Mouse (Mus musculus) liver, adult 2 months (tissue): Measurements from ENCODE around the gene Fam221b. TPM values are rescaled to one million over a fixed set of nuclear protein-coding genes. Genes with fewer than 3 reads are reported as not detected.

Source experiments
- DNase-seq: peaks from one replicate; pipeline ENCODE4 v3.0.0-alpha.2; 2011; ENCODE audit warnings: low read depth, low spot score; ENCODE audit errors: extremely low read depth
- H3K27ac ChIP-seq: fragments of 200-500 bp; replicated peaks from 2 replicates; pipeline ENCODE4 v1.5.1; 2012; ENCODE audit warnings: low read depth, mild to moderate bottlenecking, control low read depth, inconsistent platforms, low read length; ENCODE audit not compliant: insufficient read depth
- H3K27me3 ChIP-seq: fragments of 200-500 bp; 2 replicates; pipeline ENCODE4 v1.6.1; 2012; ENCODE audit warnings: mild to moderate bottlenecking, moderate library complexity, low read length, inconsistent platforms; ENCODE audit not compliant: control insufficient read depth, insufficient read depth
- H3K36me3 ChIP-seq: fragments of 200-500 bp; 2 replicates; pipeline ENCODE4 v1.6.1; 2012; ENCODE audit warnings: low read length, inconsistent platforms; ENCODE audit not compliant: control insufficient read depth, insufficient read depth
- H3K4me1 ChIP-seq: fragments of 200-500 bp; 2 replicates; pipeline ENCODE4 v1.6.1; 2011; ENCODE audit warnings: low read length; ENCODE audit not compliant: control insufficient read depth, insufficient read depth
- H3K4me3 ChIP-seq: fragments of 200-500 bp; 2 replicates; pipeline ENCODE4 v1.5.1; 2011; ENCODE audit warnings: low read depth, mild to moderate bottlenecking, control low read depth, low read length, moderate library complexity; ENCODE audit not compliant: insufficient read depth
- H3K79me2 ChIP-seq: fragments of 200-500 bp; 2 replicates; pipeline ENCODE4 v1.6.1; 2012; ENCODE audit warnings: inconsistent platforms, mild to moderate bottlenecking, low read length, moderate library complexity; ENCODE audit not compliant: control insufficient read depth, insufficient read depth
- H3K9ac ChIP-seq: fragments of 200-500 bp; 2 replicates; pipeline ENCODE4 v1.6.1; 2012; ENCODE audit warnings: low read depth, mild to moderate bottlenecking, control low read depth, inconsistent platforms, low read length
- CTCF ChIP-seq: fragments of 200-500 bp; IDR thresholded peaks from 2 replicates; pipeline ENCODE4 v1.5.1; 2011; ENCODE audit warnings: low read depth, low read length, control low read depth
- POLR2A ChIP-seq: fragments of 200-500 bp; IDR thresholded peaks from 2 replicates; pipeline ENCODE4 v1.6.1; 2011; ENCODE audit warnings: low read length, control low read depth; ENCODE audit not compliant: insufficient read depth; ENCODE audit errors: extremely low read depth
- WGBS: fragments of 180-500 bp; shearing (Covaris S2); methylation state at CpG from one replicate; pipeline ENCODE4 v1.1.7; 2018; 5-methylcytosine and 5-hydroxymethylcytosine counted together
- polyA plus RNA-seq: library from polyadenylated mRNA; depleted of rRNA; stranded (reverse); fragments of >200 nt; gene quantifications from 2 replicates; pipeline ENCODE4 v1.2.3, GENCODE M21; 2012; rRNA removed
- total RNA-seq: library from RNA; depleted of rRNA; stranded (reverse); fragments of >200 nt; gene quantifications from 2 replicates; pipeline ENCODE4 v1.2.3, GENCODE M21; 2014; rRNA removed

Gene Fam221b
- total and polyA plus RNA-seq, 2 experiments, result not detected

DNA sequence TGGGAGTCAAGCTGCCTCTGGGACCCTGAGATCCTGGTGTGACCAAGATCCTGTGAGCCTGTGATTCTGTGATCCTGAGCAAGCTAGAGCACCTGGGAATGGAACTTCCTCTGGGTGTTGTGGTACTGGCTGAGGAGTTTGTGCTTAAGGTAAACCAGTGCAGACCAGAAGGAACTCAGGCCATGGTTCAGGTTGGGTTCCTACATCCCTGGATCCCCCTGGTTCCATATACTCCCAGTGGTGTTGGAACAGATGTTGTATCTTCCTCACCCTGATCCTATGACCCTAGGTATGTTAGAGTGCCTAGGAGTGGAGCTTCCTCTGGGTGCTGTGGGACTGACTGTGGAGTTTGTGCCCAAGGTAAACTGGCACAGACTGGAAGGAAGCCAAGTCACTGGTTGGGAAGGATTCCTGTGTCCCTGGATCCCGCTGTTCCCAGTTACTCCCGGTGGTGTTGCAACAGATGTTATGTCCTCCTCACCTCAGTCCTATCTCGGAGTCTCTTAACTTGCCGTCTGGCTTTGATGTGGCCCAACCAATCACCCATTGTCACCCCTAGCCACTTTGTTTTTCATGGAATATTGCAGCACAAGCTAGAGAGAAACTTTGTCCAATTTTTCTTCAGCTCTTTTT lies 48.7 kb downstream of the Fam221b start:
- Histone ChIP-seq H3K9ac (no peak overlapping the region), H3K4me3 (no peak overlapping the region), H3K36me3 (no peaks in the 10 kb centered on the region), H3K27ac (peak overlapping the region; percentile 62), H3K4me1 (peaks cover 9% of the 10 kb centered on the region), H3K27me3 (no peaks in the 10 kb centered on the region), H3K79me2 (no peaks in the 10 kb centered on the region)
- WGBS, result 18% methylated on average over 4 of the region's 4 CpGs
- DNase-seq, result peak; percentile 98
- TF ChIP-seq POLR2A (no peak), CTCF (no peak)

GRCm38 (mm10) chr4:43613060-43613730 lies 55.8 kb downstream of the Fam221b start:
- TF ChIP-seq POLR2A, result no peak
- no peak for TF ChIP-seq CTCF
- Histone ChIP-seq H3K9ac (no peak overlapping the region), H3K4me3 (no peak overlapping the region), H3K36me3 (no peaks in the 10 kb centered on the region), H3K4me1 (no peaks in the 10 kb centered on the region), H3K79me2 (no peaks in the 10 kb centered on the region), H3K27ac (no peak overlapping the region), H3K27me3 (no peaks in the 10 kb centered on the region)
- WGBS, result 63% methylated on average over 3 of the region's 3 CpGs
- no peak for DNase-seq

DNA sequence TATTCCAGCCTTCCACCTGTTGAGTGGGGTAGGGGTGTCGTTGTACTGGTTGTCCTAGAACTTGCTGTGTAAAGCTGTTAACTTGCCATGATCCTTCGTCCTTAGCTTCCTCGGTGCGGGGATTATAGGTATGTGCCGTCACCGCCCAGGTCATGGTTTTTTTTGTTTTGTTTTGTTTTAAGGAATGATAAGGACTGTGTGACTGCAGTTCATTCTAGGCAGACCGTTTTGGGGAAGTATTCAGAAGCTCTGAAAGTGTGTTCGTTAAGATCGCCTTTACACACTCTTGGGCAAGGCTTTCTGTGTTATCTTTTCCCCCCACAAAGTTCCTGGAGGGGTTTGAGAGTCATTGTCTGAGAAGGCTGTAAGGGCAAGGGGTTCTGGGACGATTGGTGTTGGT lies 56.4 kb downstream of the Fam221b start:
- no peaks in the 10 kb centered on the region for H3K27me3 ChIP-seq
- no peaks in the 10 kb centered on the region for H3K79me2 ChIP-seq
- H3K36me3 ChIP-seq, result no peaks in the 10 kb centered on the region
- H3K4me1 ChIP-seq, result no peaks in the 10 kb centered on the region
- no peak overlapping the region for H3K9ac ChIP-seq
- no peak for DNase-seq
- no peak overlapping the region for H3K27ac ChIP-seq
- no peak overlapping the region for H3K4me3 ChIP-seq
- TF ChIP-seq POLR2A (no peak), CTCF (no peak)
- WGBS, result 64% methylated on average over 10 of the region's 10 CpGs

Other genes with a start within 250 kb of the Fam221b start
- gene Fam166b, start 240.0 kb downstream of the Fam221b start, total RNA-seq, result not detected in 2 replicates
- not detected in 2 replicates for gene Fam166b, start 240.0 kb downstream of the Fam221b start, polyA plus RNA-seq
- gene Tesk1, start 227.2 kb downstream of the Fam221b start, total RNA-seq, result 3.0 and 3.2 TPM in 2 replicates
- gene Tesk1, start 227.2 kb downstream of the Fam221b start, polyA plus RNA-seq, result 25.0 and 28.3 TPM in 2 replicates
- gene Cd72, start 214.5 kb downstream of the Fam221b start, total RNA-seq, result 2.8 and 3.6 TPM in 2 replicates
- 1.3 and 4.9 TPM in 2 replicates for gene Cd72, start 214.5 kb downstream of the Fam221b start, polyA plus RNA-seq
- not detected in 2 replicates for gene Sit1, start 185.4 kb downstream of the Fam221b start, total RNA-seq
- 0.13 and 0.51 TPM in 2 replicates for gene Sit1, start 185.4 kb downstream of the Fam221b start, polyA plus RNA-seq
- 190 and 221 TPM in 2 replicates for gene Ccdc107, start 176.2 kb downstream of the Fam221b start, total RNA-seq
- 260 and 344 TPM in 2 replicates for gene Ccdc107, start 176.2 kb downstream of the Fam221b start, polyA plus RNA-seq
- 0.74 and 0.94 TPM in 2 replicates for gene Arhgef39, start 169.4 kb downstream of the Fam221b start, total RNA-seq
- gene Arhgef39, start 169.4 kb downstream of the Fam221b start, polyA plus RNA-seq, result 0.81 and 1.4 TPM in 2 replicates
- gene Car9, start 162.2 kb downstream of the Fam221b start, total RNA-seq, result 0.20 and 0.28 TPM in 2 replicates
- gene Car9, start 162.2 kb downstream of the Fam221b start, polyA plus RNA-seq, result 0.14 and 0.20 TPM in 2 replicates
- gene Tpm2, start 145.4 kb downstream of the Fam221b start, total RNA-seq, result 1.8 and 8.4 TPM in 2 replicates
- gene Tpm2, start 145.4 kb downstream of the Fam221b start, polyA plus RNA-seq, result 3.8 TPM in 2 replicates
- 37.8 and 41.1 TPM in 2 replicates for gene Creb3, start 106.8 kb downstream of the Fam221b start, total RNA-seq
- 47.9 and 62.0 TPM in 2 replicates for gene Creb3, start 106.8 kb downstream of the Fam221b start, polyA plus RNA-seq
- 39.9 and 42.8 TPM in 2 replicates for gene Tln1, start 106.5 kb downstream of the Fam221b start, total RNA-seq
- 29.9 and 38.6 TPM in 2 replicates for gene Tln1, start 106.5 kb downstream of the Fam221b start, polyA plus RNA-seq
- 15.9 and 18.7 TPM in 2 replicates for gene Rgp1, start 90.4 kb downstream of the Fam221b start, total RNA-seq
- 33.2 and 44.5 TPM in 2 replicates for gene Rgp1, start 90.4 kb downstream of the Fam221b start, polyA plus RNA-seq
- 5.1 and 5.3 TPM in 2 replicates for gene Gba2, start 90.3 kb downstream of the Fam221b start, total RNA-seq
- gene Gba2, start 90.3 kb downstream of the Fam221b start, polyA plus RNA-seq, result 8.9 and 10.9 TPM in 2 replicates
- not detected in 2 replicates for gene Msmp, start 84.7 kb downstream of the Fam221b start, total RNA-seq
- not detected in 2 replicates for gene Msmp, start 84.7 kb downstream of the Fam221b start, polyA plus RNA-seq
- 22.9 and 29.2 TPM in 2 replicates for gene Npr2, start 37.2 kb downstream of the Fam221b start, total RNA-seq
- gene Npr2, start 37.2 kb downstream of the Fam221b start, polyA plus RNA-seq, result 24.1 and 39.1 TPM in 2 replicates
- 0.47 and 0.55 TPM in 2 replicates for gene Spag8, start 15.6 kb downstream of the Fam221b start, total RNA-seq
- 0.83 and 1.1 TPM in 2 replicates for gene Spag8, start 15.6 kb downstream of the Fam221b start, polyA plus RNA-seq
- gene Hint2, start 12.7 kb downstream of the Fam221b start, total RNA-seq, result 202 and 236 TPM in 2 replicates
- gene Hint2, start 12.7 kb downstream of the Fam221b start, polyA plus RNA-seq, result 215 and 231 TPM in 2 replicates
- 0.46 and 0.81 TPM in 2 replicates for gene Tmem8b, start 174 bp downstream of the Fam221b start, total RNA-seq
- gene Tmem8b, start 174 bp downstream of the Fam221b start, polyA plus RNA-seq, result 1.8 and 1.9 TPM in 2 replicates
- not detected in 2 replicates for gene Olfr70, start 31.7 kb upstream of the Fam221b start, total RNA-seq
- not detected in 2 replicates for gene Olfr70, start 31.7 kb upstream of the Fam221b start, polyA plus RNA-seq
- not detected in 2 replicates for gene Olfr71, start 41.1 kb upstream of the Fam221b start, total RNA-seq
- gene Olfr71, start 41.1 kb upstream of the Fam221b start, polyA plus RNA-seq, result not detected in 2 replicates
- 0.09 and 0.13 TPM in 2 replicates for gene Hrct1, start 58.0 kb upstream of the Fam221b start, total RNA-seq
- 0.07 and 0.21 TPM in 2 replicates for gene Hrct1, start 58.0 kb upstream of the Fam221b start, polyA plus RNA-seq
- 0.07 and 0.18 TPM in 2 replicates for gene Spaar, start 60.9 kb upstream of the Fam221b start, total RNA-seq
- gene Spaar, start 60.9 kb upstream of the Fam221b start, polyA plus RNA-seq, result 0.07 and 0.12 TPM in 2 replicates
- gene Olfr159, start 101.9 kb upstream of the Fam221b start, total RNA-seq, result not detected in 2 replicates
- gene Olfr159, start 101.9 kb upstream of the Fam221b start, polyA plus RNA-seq, result not detected in 2 replicates
- not detected in 2 replicates for gene Olfr156, start 154.8 kb upstream of the Fam221b start, total RNA-seq
- gene Olfr156, start 154.8 kb upstream of the Fam221b start, polyA plus RNA-seq, result not detected in 2 replicates
- not detected in 2 replicates for gene Olfr157, start 171.1 kb upstream of the Fam221b start, total RNA-seq
- gene Olfr157, start 171.1 kb upstream of the Fam221b start, polyA plus RNA-seq, result not detected in 2 replicates
- not detected in 2 replicates for gene Olfr155, start 182.4 kb upstream of the Fam221b start, total RNA-seq
- not detected in 2 replicates for gene Olfr155, start 182.4 kb upstream of the Fam221b start, polyA plus RNA-seq
- 1.9 and 2.2 TPM in 2 replicates for gene Reck, start 206.4 kb upstream of the Fam221b start, total RNA-seq
- gene Reck, start 206.4 kb upstream of the Fam221b start, polyA plus RNA-seq, result 2.4 and 2.6 TPM in 2 replicates